Mouse (Mus musculus): ENCODE data around the gene Ptcd1. TPM values are rescaled to one million over a fixed set of nuclear protein-coding genes. Genes with fewer than 3 reads are reported as not detected.

The Ptcd1 gene
- total and polyA plus RNA-seq, 3 experiments: 11.4 to 13.9 (median 11.7) TPM

GRCm38 (mm10) chr5:145140611-145141010 lies 26.3 kb downstream of the Ptcd1 start:
- H3K9ac ChIP-seq (ENCODE audit: insufficient read depth, low read depth): peak overlapping the region; percentile 99
- H3K4me1 ChIP-seq (ENCODE audit: control insufficient read depth in 1 of 2, insufficient read depth in 2 of 2): peaks cover 10 to 50% of the 10 kb centered on the region in 2 experiments; a peak in 2 of 4 replicates
- H3K4me2 ChIP-seq (ENCODE audit: insufficient read depth, low read depth, poor library complexity, severe bottlenecking): peak overlapping the region; percentile 49; the same call in 1 of the 2 replicates
- H3K4me3 ChIP-seq (replicated peaks in 1 of 3; ENCODE audit: low read depth in 2 of 3, low read length in 2 of 3, poor library complexity in 1 of 3): peak overlapping the region; percentile 71 to 98 (median 86)
- H3K27ac ChIP-seq (ENCODE audit: insufficient read depth, low read depth): no peak overlapping the region; the same call in 1 of the 2 replicates
- no peak for TF ChIP-seq SIN3A (IDR thresholded peaks at IDR 0.05; ENCODE audit: low read length)
- TF ChIP-seq ZC3H11A (IDR thresholded peaks at IDR 0.05; ENCODE audit: low read depth, low read length): no peak
- no peak for TF ChIP-seq NRF1 (IDR thresholded peaks at IDR 0.05; ENCODE audit: low read depth, low read length)
- no peak for TF ChIP-seq BHLHE40 (IDR thresholded peaks at IDR 0.05; ENCODE audit: low read depth, low read length)
- TF ChIP-seq ETS1 (conservative IDR thresholded peaks at IDR 0.05; ENCODE audit: low read depth, low read length): no peak
- TF ChIP-seq MAFK (IDR thresholded peaks at IDR 0.05; ENCODE audit: insufficient replicate concordance, low read length): no peak
- TF ChIP-seq HCFC1 (IDR thresholded peaks at IDR 0.05; ENCODE audit: low read depth, low read length): no peak
- no peak for TF ChIP-seq JUN (IDR thresholded peaks at IDR 0.05; ENCODE audit: insufficient read depth, low read depth, low read length)
- no peak for TF ChIP-seq UBTF (IDR thresholded peaks at IDR 0.05; ENCODE audit: low read depth, low read length)
- no peak for TF ChIP-seq RCOR1 (conservative IDR thresholded peaks at IDR 0.05; ENCODE audit: low read depth, low read length)
- no peak for TF ChIP-seq USF1 (IDR thresholded peaks at IDR 0.05; ENCODE audit: low read depth, low read length)
- no peak for TF ChIP-seq GABPA (IDR thresholded peaks at IDR 0.05; ENCODE audit: insufficient replicate concordance, low read depth, low read length)
- no peak for TF ChIP-seq MEF2A (IDR thresholded peaks at IDR 0.05; ENCODE audit: borderline replicate concordance, low read depth, low read length)
- TF ChIP-seq MXI1 (IDR thresholded peaks at IDR 0.05; ENCODE audit: low read depth, low read length): no peak
- no peak for TF ChIP-seq ELF1 (IDR thresholded peaks at IDR 0.05; ENCODE audit: low read depth, low read length)
- TF ChIP-seq ZMIZ1 (IDR thresholded peaks at IDR 0.05; ENCODE audit: low read depth, low read length): no peak
- no peak for TF ChIP-seq JUND (conservative IDR thresholded peaks at IDR 0.05; ENCODE audit: low read depth, low read length)
- no peak for TF ChIP-seq ZKSCAN1 (IDR thresholded peaks at IDR 0.05; ENCODE audit: borderline replicate concordance, low read depth, low read length)
- dilution Hi-C loops (cut with MboI; ENCODE audit: extremely low pct_ligation_motif_present, extremely low pct_unique_long_range_greater_than_20kb, low sequenced_read_pairs): no loop called here
- H3K36me3 ChIP-seq (replicated peaks in 1 of 2; ENCODE audit: control insufficient read depth in 1 of 2, insufficient read depth in 1 of 2, low read length in 1 of 2): peaks cover 45 to 67% of the 10 kb centered on the region in 2 experiments
- no peaks in the 10 kb centered on the region for H3K27me3 ChIP-seq (replicated peaks)
- H3K79me2 ChIP-seq (replicated peaks; ENCODE audit: control insufficient read depth, extremely low read depth, insufficient read depth, poor library complexity, severe bottlenecking): peaks cover 73% of the 10 kb centered on the region
- in situ Hi-C loops (cut with MboI; ENCODE audit: low pct_ligation_motif_present, low pct_unique_long_range_greater_than_20kb, low sequenced_read_pairs): no loop called here
- H3K9me3 ChIP-seq (replicated peaks; ENCODE audit: low read length): no peaks in the 10 kb centered on the region
- DNase-seq (ENCODE audit: extremely low read depth): no peak

All from CH12.LX (cell line).